Mouse (Mus musculus): Measurements from ENCODE around the gene Cyp4f13. TPM values are rescaled to one million over a fixed set of nuclear protein-coding genes. Genes with fewer than 3 reads are reported as not detected.
A peak's percentile ranks its signal among the peaks of the same experiment; 100 is the strongest.

Cyp4f13 gene
- total RNA-seq, 2 experiments from 2014 or later: 16.4 to 19.2 TPM

GRCm38 (mm10) chr17:32906172-32906571 lies 41.0 kb downstream of the Cyp4f13 start:
- no peak for DNase-seq (ENCODE audit: low spot score in 2 of 2)

- peak; percentile 39 to 57 for DNase-seq (ENCODE audit: low spot score in 2 of 2)
Measured at GRCm38 (mm10) chr17:32905239-32905638, 42.0 kb downstream of the Cyp4f13 start.

GRCm38 (mm10) chr17:32904414-32904813 lies 42.8 kb downstream of the Cyp4f13 start:
- no peak for DNase-seq (ENCODE audit: low spot score in 2 of 2)

GRCm38 (mm10) chr17:32901751-32902525 lies 45.3 kb downstream of the Cyp4f13 start:
- no peak for DNase-seq (ENCODE audit: low spot score in 2 of 2)

- no peak for DNase-seq (ENCODE audit: low spot score in 2 of 2)
Measured at GRCm38 (mm10) chr17:32895421-32895820, 51.8 kb downstream of the Cyp4f13 start.

GRCm38 (mm10) chr17:32893901-32894300 lies 53.3 kb downstream of the Cyp4f13 start:
- DNase-seq (ENCODE audit: low spot score in 2 of 2): no peak

- peak; percentile 87 to 89 for DNase-seq (ENCODE audit: low spot score in 2 of 2)
Measured at GRCm38 (mm10) chr17:32891239-32892180, 55.7 kb downstream of the Cyp4f13 start, which contains the start of gene Zfp870. Gene Zfp870 (minus strand): TSS chr17:32891642.

- no peak for DNase-seq (ENCODE audit: low spot score in 2 of 2)
Measured at GRCm38 (mm10) chr17:32890852-32891238, 56.4 kb downstream of the Cyp4f13 start.

GRCm38 (mm10) chr17:32889611-32890010 lies 57.6 kb downstream of the Cyp4f13 start:
- DNase-seq (ENCODE audit: low spot score in 2 of 2): no peak

GRCm38 (mm10) chr17:32880320-32881218 lies 66.6 kb downstream of the Cyp4f13 start:
- no peak for DNase-seq (ENCODE audit: low spot score in 2 of 2)

GRCm38 (mm10) chr17:32878773-32879172 lies 68.4 kb downstream of the Cyp4f13 start:
- DNase-seq (ENCODE audit: low spot score in 2 of 2): no peak

GRCm38 (mm10) chr17:32877471-32878171 lies 69.6 kb downstream of the Cyp4f13 start:
- DNase-seq (ENCODE audit: low spot score in 2 of 2): no peak

Other genes starting within 250 kb of the Cyp4f13 start
- 10 to 100 TPM; 74.7 to 79.8 TPM for gene Zfp871, start 159.1 kb downstream of the Cyp4f13 start, total RNA-seq (2021)
- 10 to 100 TPM; 10.3 to 11.2 TPM for gene Zfp811, start 137.5 kb downstream of the Cyp4f13 start, total RNA-seq (2021)
- gene Zfp799, start 117.1 kb downstream of the Cyp4f13 start, total RNA-seq (2021): 10 to 100 TPM; 23.7 to 27.0 TPM
- 10 to 100 TPM in 1 of 2 experiments, 1 to 10 TPM in 1; 9.7 to 10.4 TPM for gene Zfp870, start 55.8 kb downstream of the Cyp4f13 start, total RNA-seq (2021)
- gene Cyp4f14, start 30.1 kb downstream of the Cyp4f13 start, total RNA-seq (2021): 1 to 10 TPM; 2.7 to 4.3 TPM
- 1 to 10 TPM; 5.3 to 5.4 TPM for gene Zfp472, start 18.4 kb upstream of the Cyp4f13 start, total RNA-seq (2021)
- gene Zfp952, start 45.7 kb upstream of the Cyp4f13 start, total RNA-seq (2021): 10 to 100 TPM; 15.9 to 16.5 TPM
- 10 to 100 TPM; 17.9 to 22.3 TPM for gene Zfp763, start 86.0 kb upstream of the Cyp4f13 start, total RNA-seq (2021)
- not detected for gene 4921501E09Rik, start 120.7 kb upstream of the Cyp4f13 start, total RNA-seq (2021)
- gene Zfp563, start 141.9 kb upstream of the Cyp4f13 start, total RNA-seq (2021): 10 to 100 TPM; 20.6 to 21.5 TPM
- 1 to 10 TPM; 1.0 to 1.2 TPM for gene Morc2b, start 192.3 kb upstream of the Cyp4f13 start, total RNA-seq (2021)
- gene Olfr55, start 221.0 kb upstream of the Cyp4f13 start, total RNA-seq (2021): not detected
- not detected for gene Olfr239, start 243.9 kb upstream of the Cyp4f13 start, total RNA-seq (2021)